Mouse (Mus musculus): ENCODE data around the gene 9930022D16Rik. TPM values are rescaled to one million over a fixed set of nuclear protein-coding genes. Genes with fewer than 3 reads are reported as not detected.

Gene 9930022D16Rik
- polyA plus RNA-seq, 2 experiments: not detected

DNA sequence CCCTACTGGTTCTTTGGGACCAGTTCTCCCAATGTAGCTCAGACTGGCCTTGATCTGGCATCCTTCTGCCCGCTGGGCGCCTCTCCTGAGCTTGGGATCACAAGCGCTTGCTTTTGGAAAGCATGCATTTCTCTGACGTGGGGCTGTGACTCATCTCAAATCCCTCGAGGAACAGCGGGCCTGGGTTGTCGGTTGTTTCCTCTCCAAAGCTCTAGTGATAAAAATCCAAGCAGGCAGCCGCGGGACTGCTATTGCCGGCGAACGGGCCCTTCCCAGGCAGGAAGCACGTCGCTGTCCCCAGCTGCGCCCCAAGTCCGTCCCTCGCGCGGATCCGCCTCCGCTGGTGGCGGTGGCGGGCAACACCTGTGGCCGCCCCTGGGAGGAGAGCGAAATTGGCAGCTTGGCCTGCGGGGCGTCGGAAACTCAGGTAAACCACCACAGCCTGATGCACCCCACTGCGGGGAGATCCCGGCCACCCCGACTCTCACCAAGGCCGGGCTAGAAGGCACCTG, 26.2 kb downstream of the 9930022D16Rik start:
- H3K36me3 ChIP-seq (replicated peaks; ENCODE audit: control insufficient read depth, insufficient read depth, low read depth): no peaks in the 10 kb centered on the region; the same call in 1 of the 2 replicates
- ATAC-seq (ENCODE audit: insufficient read depth) (peak; percentile 73), DNase-seq (ENCODE audit: low read depth in 3 of 3, low spot score in 3 of 3) (peak in 1 of 3 experiments; percentile 31)
- H3K4me1 ChIP-seq (replicated peaks; ENCODE audit: control insufficient read depth in 2 of 2, insufficient read depth in 2 of 2, low read length in 1 of 2): peaks cover 13 to 16% of the 10 kb centered on the region in 2 experiments
- no peaks in the 10 kb centered on the region for H3K27me3 ChIP-seq (ENCODE audit: control insufficient read depth, insufficient read depth, low read length)
- peak overlapping the region; percentile 76 for H3K4me2 ChIP-seq (ENCODE audit: low read depth)
- H3K9ac ChIP-seq (replicated peaks): peak overlapping the region; percentile 62
- 2% methylated on average over 32 of the region's 32 CpGs for WGBS (ENCODE audit: insufficient replicate concordance)
- TF ChIP-seq CTCF (IDR thresholded peaks at IDR 0.05; ENCODE audit: low read depth) (peak; percentile 42; the same call in 1 of the 2 replicates), EP300 (IDR thresholded peaks at IDR 0.05; ENCODE audit: low read depth) (no peak)
- H3K9me3 ChIP-seq (ENCODE audit: control insufficient read depth, low read length): no peaks in the 10 kb centered on the region
- no peak overlapping the region for H3K27ac ChIP-seq
- H3K4me3 ChIP-seq (ENCODE audit: insufficient read depth in 1 of 2, low read depth in 2 of 2, low read length in 2 of 2): peak overlapping the region; percentile 54 to 67

GRCm38 (mm10) chr11:109440641-109441040, 26.9 kb downstream of the 9930022D16Rik start:
- Histone ChIP-seq H3K4me1 (replicated peaks; ENCODE audit: control insufficient read depth in 2 of 2, insufficient read depth in 2 of 2, low read length in 1 of 2) (peaks cover 13 to 16% of the 10 kb centered on the region in 2 experiments), H3K27ac (no peak overlapping the region), H3K4me2 (ENCODE audit: low read depth) (peak overlapping the region; percentile 76), H3K36me3 (replicated peaks; ENCODE audit: control insufficient read depth, insufficient read depth, low read depth) (no peaks in the 10 kb centered on the region), H3K9me3 (ENCODE audit: control insufficient read depth, low read length) (no peaks in the 10 kb centered on the region), H3K27me3 (ENCODE audit: control insufficient read depth, insufficient read depth, low read length) (no peaks in the 10 kb centered on the region), H3K9ac (replicated peaks) (peak overlapping the region; percentile 62), H3K4me3 (ENCODE audit: insufficient read depth in 1 of 2, low read depth in 2 of 2, low read length in 2 of 2) (peak overlapping the region; percentile 54 to 67; a peak in 3 of 4 replicates)
- WGBS (ENCODE audit: insufficient replicate concordance): 41% methylated on average over 4 of the region's 4 CpGs
- DNase-seq (ENCODE audit: low read depth in 3 of 3, low spot score in 3 of 3): no peak
- no peak for ATAC-seq (ENCODE audit: insufficient read depth)
- TF ChIP-seq EP300 (IDR thresholded peaks at IDR 0.05; ENCODE audit: low read depth) (no peak), CTCF (IDR thresholded peaks at IDR 0.05; ENCODE audit: low read depth) (no peak)

DNA sequence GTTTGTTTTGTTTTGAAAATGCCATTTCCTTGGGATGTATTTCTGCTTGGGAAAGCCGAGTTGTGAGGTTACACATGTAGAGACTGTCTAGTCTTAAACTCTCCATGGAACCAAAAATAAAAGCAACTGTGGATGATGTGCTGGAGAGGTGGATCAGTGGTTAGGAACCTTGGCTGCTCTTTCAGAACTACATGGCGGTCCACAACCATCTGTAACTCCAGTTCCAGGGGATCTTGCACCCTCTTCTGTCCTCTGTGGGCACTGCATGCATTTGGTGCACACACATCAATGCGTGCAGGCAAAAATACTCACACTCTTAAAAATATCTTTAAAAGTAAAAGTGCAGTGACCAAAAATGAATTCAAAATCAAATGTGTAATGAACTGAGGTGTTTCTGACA, 27.4 kb downstream of the 9930022D16Rik start:
- no peak overlapping the region for H3K27ac ChIP-seq
- no peaks in the 10 kb centered on the region for H3K36me3 ChIP-seq (replicated peaks; ENCODE audit: control insufficient read depth, insufficient read depth, low read depth)
- no peaks in the 10 kb centered on the region for H3K9me3 ChIP-seq (ENCODE audit: control insufficient read depth, low read length)
- 44% methylated on average over 3 of the region's 3 CpGs for WGBS (ENCODE audit: insufficient replicate concordance)
- H3K4me3 ChIP-seq (ENCODE audit: insufficient read depth in 1 of 2, low read depth in 2 of 2, low read length in 2 of 2): no peak overlapping the region
- H3K9ac ChIP-seq (replicated peaks): no peak overlapping the region
- no peak for DNase-seq (ENCODE audit: low read depth in 3 of 3, low spot score in 3 of 3)
- H3K27me3 ChIP-seq (ENCODE audit: control insufficient read depth, insufficient read depth, low read length): no peaks in the 10 kb centered on the region
- H3K4me2 ChIP-seq (ENCODE audit: low read depth): no peak overlapping the region
- no peak for ATAC-seq (ENCODE audit: insufficient read depth)
- peak; percentile 89 for TF ChIP-seq CTCF (IDR thresholded peaks at IDR 0.05; ENCODE audit: low read depth)
- TF ChIP-seq EP300 (IDR thresholded peaks at IDR 0.05; ENCODE audit: low read depth): no peak
- peaks cover 16 to 20% of the 10 kb centered on the region in 2 experiments for H3K4me1 ChIP-seq (replicated peaks; ENCODE audit: control insufficient read depth in 2 of 2, insufficient read depth in 2 of 2, low read length in 1 of 2)

DNA sequence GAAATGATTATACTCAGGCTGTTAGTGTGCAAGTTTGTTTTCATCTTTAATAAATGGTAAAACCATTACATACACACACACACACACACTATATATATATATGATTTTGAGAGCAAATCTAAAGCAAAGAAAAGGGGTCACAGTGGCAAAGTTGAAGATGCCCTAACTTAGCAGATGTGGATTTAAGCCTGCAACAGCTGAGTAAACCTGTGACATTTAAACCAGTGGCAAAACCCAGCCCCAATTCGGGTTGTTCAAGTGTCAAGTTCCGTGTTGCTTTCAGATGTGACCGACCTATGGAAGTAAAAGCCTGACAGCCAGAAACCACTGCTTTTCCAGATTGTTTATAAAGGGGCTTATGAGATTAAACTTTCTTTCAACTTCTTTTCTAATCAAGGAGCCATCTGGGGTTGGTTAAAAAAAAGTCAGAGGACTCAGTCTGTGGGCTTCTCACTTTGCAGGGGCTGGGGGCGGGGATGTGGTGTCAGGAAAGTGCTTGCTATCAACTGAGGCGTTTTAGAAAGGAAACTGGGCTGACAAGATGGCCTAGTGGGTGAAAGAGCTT, 28.5 kb downstream of the 9930022D16Rik start:
- Histone ChIP-seq H3K9me3 (ENCODE audit: control insufficient read depth, low read length) (no peaks in the 10 kb centered on the region), H3K4me3 (ENCODE audit: insufficient read depth in 1 of 2, low read depth in 2 of 2, low read length in 2 of 2) (no peak overlapping the region), H3K9ac (replicated peaks) (no peak overlapping the region), H3K4me1 (replicated peaks; ENCODE audit: control insufficient read depth in 2 of 2, insufficient read depth in 2 of 2, low read length in 1 of 2) (peaks cover 16 to 20% of the 10 kb centered on the region in 2 experiments), H3K27me3 (ENCODE audit: control insufficient read depth, insufficient read depth, low read length) (no peaks in the 10 kb centered on the region), H3K27ac (no peak overlapping the region), H3K4me2 (ENCODE audit: low read depth) (no peak overlapping the region), H3K36me3 (replicated peaks; ENCODE audit: control insufficient read depth, insufficient read depth, low read depth) (no peaks in the 10 kb centered on the region)
- WGBS (ENCODE audit: insufficient replicate concordance): 39% methylated on average over 5 of the region's 5 CpGs
- TF ChIP-seq EP300 (IDR thresholded peaks at IDR 0.05; ENCODE audit: low read depth) (no peak), CTCF (IDR thresholded peaks at IDR 0.05; ENCODE audit: low read depth) (no peak)
- ATAC-seq (ENCODE audit: insufficient read depth) (no peak), DNase-seq (ENCODE audit: low read depth in 3 of 3, low spot score in 3 of 3) (no peak)

- no peaks in the 10 kb centered on the region for H3K36me3 ChIP-seq (replicated peaks; ENCODE audit: control insufficient read depth, insufficient read depth, low read depth)
- peaks cover 16 to 20% of the 10 kb centered on the region in 2 experiments for H3K4me1 ChIP-seq (replicated peaks; ENCODE audit: control insufficient read depth in 2 of 2, insufficient read depth in 2 of 2, low read length in 1 of 2)
- TF ChIP-seq CTCF (IDR thresholded peaks at IDR 0.05; ENCODE audit: low read depth): peak; percentile 51
- peak; percentile 62 for TF ChIP-seq EP300 (IDR thresholded peaks at IDR 0.05; ENCODE audit: low read depth)
- WGBS (ENCODE audit: insufficient replicate concordance): 58% methylated on average over 8 of the region's 8 CpGs
- H3K4me3 ChIP-seq (ENCODE audit: insufficient read depth in 1 of 2, low read depth in 2 of 2, low read length in 2 of 2): no peak overlapping the region
- no peak for DNase-seq (ENCODE audit: low read depth in 3 of 3, low spot score in 3 of 3)
- 0 out of 2 replicates have a peak, but pooled peaks have one; percentile 31 for ATAC-seq (ENCODE audit: insufficient read depth)
- H3K4me2 ChIP-seq (ENCODE audit: low read depth): no peak overlapping the region
- H3K27me3 ChIP-seq (ENCODE audit: control insufficient read depth, insufficient read depth, low read length): no peaks in the 10 kb centered on the region
- H3K27ac ChIP-seq: no peak overlapping the region
- H3K9me3 ChIP-seq (ENCODE audit: control insufficient read depth, low read length): no peaks in the 10 kb centered on the region
- H3K9ac ChIP-seq (replicated peaks): no peak overlapping the region
Measured at GRCm38 (mm10) chr11:109443468-109444263, 29.9 kb downstream of the 9930022D16Rik start.
